15 mouse cellular contexts compared by ENCODE assay signal in the genomic region with DNA sequence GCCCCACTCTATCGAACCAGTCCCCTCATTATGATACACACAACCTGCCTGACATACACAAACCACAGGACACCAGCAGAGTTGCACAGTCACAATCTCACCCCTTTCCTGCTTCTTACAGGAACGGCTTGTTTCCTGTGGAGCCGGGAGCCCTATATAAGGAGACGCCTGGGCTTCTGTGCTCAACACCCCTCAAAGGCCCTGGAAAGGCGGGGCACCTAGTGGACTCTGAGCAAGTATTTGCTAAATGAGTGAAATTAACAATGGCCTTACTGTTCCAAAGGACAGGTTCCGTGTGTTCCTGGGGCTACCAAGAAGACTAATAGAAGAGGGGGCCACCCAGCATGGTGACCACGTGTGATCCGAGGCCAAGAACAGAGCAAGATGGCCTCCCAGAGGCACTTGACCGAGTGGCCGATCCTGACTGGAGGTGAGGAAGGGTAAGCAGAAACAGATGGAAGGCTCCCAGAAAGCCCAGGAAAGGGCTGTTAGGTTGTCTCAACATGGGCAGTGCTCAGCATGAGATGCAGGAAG. TPM values are rescaled to one million over a fixed set of nuclear protein-coding genes. Genes with fewer than 3 reads are reported as not detected.
DNase-seq lines count a peak whose midpoint lies in the region; ATAC-seq and TF ChIP-seq lines count a peak whose summit lies in the region.
"Had no signal": no experiment of that assay in that cellular context is flagged by ENCODE, and none has a peak within 500 bp of the region (broad histone marks: within the 10 kb centered on the region; RNA-seq: fewer than 3 reads in every experiment).

No protein-coding gene starts in this region.

- no peak overlapping the region for H3K9ac ChIP-seq in forebrain, embryonic 12.5 days
- no peak overlapping the region for H3K9ac ChIP-seq in forebrain, embryonic 15.5 days (replicated peaks)
- no peak overlapping the region for H3K9ac ChIP-seq in kidney, embryonic 15.5 days
- H3K9ac ChIP-seq: liver, embryonic 15.5 days; midbrain, embryonic 13.5 days; neural tube, embryonic 12.5 days had no signal

- no peak for DNase-seq in kidney, adult 9 months
- DNase-seq in G1E (ENCODE audit: low spot score), result no peak
- DNase-seq in limb, embryonic 10.5 days (ENCODE audit: low spot score), result no peak
- no peak for DNase-seq in thymus, postnatal 10 days (ENCODE audit: low spot score in 2 of 2)
- DNase-seq: adrenal gland, postnatal 14 days; B cell, adult 2 months; cerebellum, adult 11-12 months; kidney, postnatal 14 days had no signal

- H3K4me2 ChIP-seq in forebrain, embryonic 12.5 days, result no peak overlapping the region
- H3K4me2 ChIP-seq in forebrain, embryonic 15.5 days (replicated peaks), result no peak overlapping the region
- H3K4me2 ChIP-seq in kidney, embryonic 15.5 days, result no peak overlapping the region
- H3K4me2 ChIP-seq: liver, embryonic 15.5 days; midbrain, embryonic 13.5 days; neural tube, embryonic 12.5 days had no signal

- TF ChIP-seq CTCF in G1E (IDR thresholded peaks at IDR 0.05; ENCODE audit: low read depth, low read length), result no peak

- H3K4me1 ChIP-seq in forebrain, embryonic 12.5 days, result peaks cover 27% of the 10 kb centered on the region
- peaks cover 27% of the 10 kb centered on the region for H3K4me1 ChIP-seq in forebrain, embryonic 15.5 days
- peaks cover 82% of the 10 kb centered on the region for H3K4me1 ChIP-seq in kidney, embryonic 15.5 days
- H3K4me1 ChIP-seq in G1E (ENCODE audit: insufficient read depth, low read depth, low read length), result peaks cover 80% of the 10 kb centered on the region
- peaks cover 70% of the 10 kb centered on the region for H3K4me1 ChIP-seq in limb, embryonic 10.5 days

- ATAC-seq in forebrain, embryonic 12.5 days (ENCODE audit: low FRiP score), result no peak
- ATAC-seq in forebrain, embryonic 15.5 days (replicated peaks), result no peak
- no peak for ATAC-seq in kidney, embryonic 15.5 days (replicated peaks; ENCODE audit: low FRiP score)
- ATAC-seq in G1E (ENCODE audit: extremely low read depth, insufficient number of reproducible peaks, low FRiP score, poor library complexity, severe bottlenecking), result no peak
- no peak for ATAC-seq in CD4-positive, CD25-positive, alpha-beta regulatory T cell, adult 4 months
- ATAC-seq: midbrain, embryonic 13.5 days had no signal

- no peaks in the 10 kb centered on the region for H3K27me3 ChIP-seq in forebrain, embryonic 12.5 days
- no peaks in the 10 kb centered on the region for H3K27me3 ChIP-seq in forebrain, embryonic 15.5 days
- no peaks in the 10 kb centered on the region for H3K27me3 ChIP-seq in kidney, embryonic 15.5 days
- no peaks in the 10 kb centered on the region for H3K27me3 ChIP-seq in G1E (ENCODE audit: insufficient read depth, low read length)
- H3K27me3 ChIP-seq in limb, embryonic 10.5 days (ENCODE audit: low read depth, poor library complexity, severe bottlenecking), result no peaks in the 10 kb centered on the region
- H3K27me3 ChIP-seq: liver, embryonic 15.5 days; midbrain, embryonic 13.5 days; neural tube, embryonic 12.5 days had no signal

- WGBS in forebrain, embryonic 12.5 days, result 85% methylated on average over 10 of the region's 10 CpGs
- WGBS in forebrain, embryonic 15.5 days, result 91% methylated on average over 10 of the region's 10 CpGs
- WGBS in kidney, embryonic 15.5 days, result 87% methylated on average over 10 of the region's 10 CpGs
- WGBS in limb, embryonic 10.5 days, result 75% methylated on average over 10 of the region's 10 CpGs

- H3K4me3 ChIP-seq in forebrain, embryonic 12.5 days (replicated peaks), result no peak overlapping the region
- H3K4me3 ChIP-seq in forebrain, embryonic 15.5 days, result no peak overlapping the region
- H3K4me3 ChIP-seq in kidney, embryonic 15.5 days (replicated peaks), result no peak overlapping the region
- H3K4me3 ChIP-seq in G1E (ENCODE audit: low read depth, low read length), result peak overlapping the region; percentile 50; the same call in 1 of the 2 replicates
- 0 out of 2 replicates have a peak overlapping the region, but pooled peaks have one; percentile 8 for H3K4me3 ChIP-seq in limb, embryonic 10.5 days
- H3K4me3 ChIP-seq: liver, embryonic 15.5 days; midbrain, embryonic 13.5 days; neural tube, embryonic 12.5 days had no signal

- H3K27ac ChIP-seq in forebrain, embryonic 12.5 days, result 0 out of 2 replicates have a peak overlapping the region, but pooled peaks have one; percentile 15
- no peak overlapping the region for H3K27ac ChIP-seq in forebrain, embryonic 15.5 days (replicated peaks)
- H3K27ac ChIP-seq in kidney, embryonic 15.5 days, result peak overlapping the region; percentile 56; the same call in 1 of the 2 replicates
- peak overlapping the region; percentile 12; the same call in 1 of the 2 replicates for H3K27ac ChIP-seq in limb, embryonic 10.5 days
- H3K27ac ChIP-seq: midbrain, embryonic 13.5 days; neural tube, embryonic 12.5 days had no signal

- H3K9me3 ChIP-seq in forebrain, embryonic 12.5 days, result no peaks in the 10 kb centered on the region
- H3K9me3 ChIP-seq in forebrain, embryonic 15.5 days, result no peaks in the 10 kb centered on the region
- no peaks in the 10 kb centered on the region for H3K9me3 ChIP-seq in kidney, embryonic 15.5 days (replicated peaks)
- no peaks in the 10 kb centered on the region for H3K9me3 ChIP-seq in G1E (replicated peaks)
- no peaks in the 10 kb centered on the region for H3K9me3 ChIP-seq in limb, embryonic 10.5 days (replicated peaks)
- H3K9me3 ChIP-seq: liver, embryonic 15.5 days; midbrain, embryonic 13.5 days; neural tube, embryonic 12.5 days had no signal

- H3K36me3 ChIP-seq in forebrain, embryonic 12.5 days (replicated peaks), result peaks cover 67% of the 10 kb centered on the region
- H3K36me3 ChIP-seq in forebrain, embryonic 15.5 days, result peaks cover 21% of the 10 kb centered on the region
- H3K36me3 ChIP-seq in kidney, embryonic 15.5 days, result peaks cover 71% of the 10 kb centered on the region
- peaks cover 86% of the 10 kb centered on the region for H3K36me3 ChIP-seq in G1E (replicated peaks)
- H3K36me3 ChIP-seq in limb, embryonic 10.5 days, result peaks cover 90% of the 10 kb centered on the region

RNA-seq across cellular contexts. Expression of a gene that starts 5.9 kb away (rescaled TPM):
- polyA plus RNA-seq in forebrain, embryonic 12.5 days (2016; fragmentation: Nextera tagmentation; extraction: Ambion mirVana), result 139 and 142 TPM in 2 replicates
- 126 and 128 TPM in 2 replicates for polyA plus RNA-seq in forebrain, embryonic 15.5 days (2015; fragmentation: Nextera tagmentation; extraction: Ambion mirVana)
- polyA plus RNA-seq in kidney, embryonic 15.5 days (2015; fragmentation: Nextera tagmentation; extraction: Ambion mirVana), result 171 and 182 TPM in 2 replicates
- total RNA-seq in G1E (2014; fragmentation: Nextera tagmentation) (26.3 and 29.2 TPM in 2 replicates), G1E (2017) (79.4 and 80.9 TPM in 2 replicates)
- polyA plus RNA-seq in G1E (2012), result 59.1 and 91.6 TPM in 2 replicates
- polyA plus RNA-seq in limb, embryonic 10.5 days (2016; fragmentation: Nextera tagmentation; extraction: Ambion mirVana), result 239 and 250 TPM in 2 replicates
- 100 to 1,000 TPM in 1 of 2 experiments, 10 to 100 TPM in 1; 72.7 to 101 TPM for polyA plus RNA-seq in CD4-positive, CD25-positive, alpha-beta regulatory T cell, adult 4 months (2017; shearing (Covaris generic))

RNA-seq across cellular contexts. Expression of a gene that starts 10.5 kb away (rescaled TPM):
- 65.0 and 65.2 TPM in 2 replicates for polyA plus RNA-seq in forebrain, embryonic 12.5 days (2016; fragmentation: Nextera tagmentation; extraction: Ambion mirVana)
- polyA plus RNA-seq in forebrain, embryonic 15.5 days (2015; fragmentation: Nextera tagmentation; extraction: Ambion mirVana), result 96.2 and 96.4 TPM in 2 replicates
- polyA plus RNA-seq in kidney, embryonic 15.5 days (2015; fragmentation: Nextera tagmentation; extraction: Ambion mirVana), result 67.6 and 73.2 TPM in 2 replicates
- 68.0 and 85.4 TPM in 2 replicates for total RNA-seq in G1E (2014; fragmentation: Nextera tagmentation)
- 51.7 TPM in 2 replicates for total RNA-seq in G1E (2017)
- polyA plus RNA-seq in G1E (2012), result 16.0 and 19.8 TPM in 2 replicates
- 47.9 and 52.9 TPM in 2 replicates for polyA plus RNA-seq in limb, embryonic 10.5 days (2016; fragmentation: Nextera tagmentation; extraction: Ambion mirVana)
- 100 to 1,000 TPM in 1 of 2 experiments, 10 to 100 TPM in 1; 98.0 to 123 TPM for polyA plus RNA-seq in CD4-positive, CD25-positive, alpha-beta regulatory T cell, adult 4 months (2017; shearing (Covaris generic))

RNA-seq across cellular contexts. Expression of a gene that starts 20.1 kb away (rescaled TPM):
- polyA plus RNA-seq in forebrain, embryonic 12.5 days (2016; fragmentation: Nextera tagmentation; extraction: Ambion mirVana), result 9.9 and 10.7 TPM in 2 replicates
- polyA plus RNA-seq in forebrain, embryonic 15.5 days (2015; fragmentation: Nextera tagmentation; extraction: Ambion mirVana), result 21.3 and 24.9 TPM in 2 replicates
- 7.8 and 9.4 TPM in 2 replicates for polyA plus RNA-seq in kidney, embryonic 15.5 days (2015; fragmentation: Nextera tagmentation; extraction: Ambion mirVana)
- total RNA-seq in G1E (2014; fragmentation: Nextera tagmentation) (1.2 and 2.1 TPM in 2 replicates), G1E (2017) (0.64 and 0.71 TPM in 2 replicates)
- polyA plus RNA-seq in G1E (2012), result 21.0 and 25.0 TPM in 2 replicates
- polyA plus RNA-seq in limb, embryonic 10.5 days (2016; fragmentation: Nextera tagmentation; extraction: Ambion mirVana), result 2.0 and 3.2 TPM in 2 replicates
- 1 to 10 TPM; 2.2 to 2.3 TPM for polyA plus RNA-seq in CD4-positive, CD25-positive, alpha-beta regulatory T cell, adult 4 months (2017; shearing (Covaris generic))

RNA-seq across cellular contexts. Expression of a gene that starts 59.4 kb away (rescaled TPM):
- 1.8 and 2.2 TPM in 2 replicates for polyA plus RNA-seq in forebrain, embryonic 12.5 days (2016; fragmentation: Nextera tagmentation; extraction: Ambion mirVana)
- polyA plus RNA-seq in forebrain, embryonic 15.5 days (2015; fragmentation: Nextera tagmentation; extraction: Ambion mirVana), result 1.4 and 1.8 TPM in 2 replicates
- 3.4 and 5.8 TPM in 2 replicates for polyA plus RNA-seq in kidney, embryonic 15.5 days (2015; fragmentation: Nextera tagmentation; extraction: Ambion mirVana)
- 1.7 and 2.5 TPM in 2 replicates for total RNA-seq in G1E (2014; fragmentation: Nextera tagmentation)
- 5.5 and 5.8 TPM in 2 replicates for total RNA-seq in G1E (2017)
- 7.5 and 7.6 TPM in 2 replicates for polyA plus RNA-seq in G1E (2012)
- 0.34 and 0.35 TPM in 2 replicates for polyA plus RNA-seq in limb, embryonic 10.5 days (2016; fragmentation: Nextera tagmentation; extraction: Ambion mirVana)
- under 1 TPM; 0.44 to 0.57 TPM for polyA plus RNA-seq in CD4-positive, CD25-positive, alpha-beta regulatory T cell, adult 4 months (2017; shearing (Covaris generic))

Comparison
In these comparisons a context has a peak if more than half of its experiments do, and no peak if none do; other contexts are left out.
1. H3K4me3 ChIP-seq: peak in G1E (single experiment) and limb, embryonic 10.5 days (single experiment); none in forebrain, embryonic 12.5 days (single experiment), forebrain, embryonic 15.5 days (single experiment) and kidney, embryonic 15.5 days (single experiment).